Mouse (Mus musculus): Measurements from ENCODE around the gene Dnaja3. TPM values are rescaled to one million over a fixed set of nuclear protein-coding genes. Genes with fewer than 3 reads are reported as not detected.

The Dnaja3 gene
- polyA plus RNA-seq, 1 experiment = 18.3 TPM

Other genes with a start within 250 kb of the Dnaja3 start
- 6.4 and 7.6 TPM in 2 replicates for gene Adcy9, start 219.5 kb upstream of the Dnaja3 start, polyA plus RNA-seq (2012; rRNA removed)
- gene Srl, start 98.2 kb upstream of the Dnaja3 start, polyA plus RNA-seq (2012; rRNA removed) = 5.3 and 12.1 TPM in 2 replicates
- gene Tfap4, start 80.1 kb upstream of the Dnaja3 start, polyA plus RNA-seq (2012; rRNA removed) = 12.0 and 13.5 TPM in 2 replicates
- gene Glis2, start 45.3 kb upstream of the Dnaja3 start, polyA plus RNA-seq (2012; rRNA removed) = 11.8 and 14.3 TPM in 2 replicates
- gene Pam16, start 15.0 kb upstream of the Dnaja3 start, polyA plus RNA-seq (2012; rRNA removed) = 35.7 and 40.4 TPM in 2 replicates
- 5.3 and 8.1 TPM in 2 replicates for gene Vasn, start within 50 bp of the Dnaja3 start, polyA plus RNA-seq (2012; rRNA removed)
- 391 and 423 TPM in 2 replicates for gene Coro7, start 39.8 kb downstream of the Dnaja3 start, polyA plus RNA-seq (2012; rRNA removed)
- gene Nmral1, start 79.4 kb downstream of the Dnaja3 start, polyA plus RNA-seq (2012; rRNA removed) = 25.6 and 27.2 TPM in 2 replicates
- 44.4 and 54.7 TPM in 2 replicates for gene Hmox2, start 86.4 kb downstream of the Dnaja3 start, polyA plus RNA-seq (2012; rRNA removed)
- gene Cdip1, start 150.3 kb downstream of the Dnaja3 start, polyA plus RNA-seq (2012; rRNA removed) = 112 and 119 TPM in 2 replicates
- 0.13 TPM in 1 of 2 replicates, not detected in the other for gene 4930562C15Rik, start 195.4 kb downstream of the Dnaja3 start, polyA plus RNA-seq (2012; rRNA removed)
- gene Ubald1, start 240.3 kb downstream of the Dnaja3 start, polyA plus RNA-seq (2012; rRNA removed) = 92.4 and 107 TPM in 2 replicates
- gene Mgrn1, start 246.3 kb downstream of the Dnaja3 start, polyA plus RNA-seq (2012; rRNA removed) = 89.2 and 98.3 TPM in 2 replicates

Data from thymus, adult 2 months (tissue).